Mouse (Mus musculus): ENCODE data around the gene A730046J19Rik.

Gene A730046J19Rik

GRCm38 (mm10) chrX:144153523-144153922, at the start of gene A730046J19Rik:
TSS of gene A730046J19Rik (plus strand) at chrX:144153695.
- DNase-seq (ENCODE audit: low spot score in 2 of 2), result no peak

- no peak for DNase-seq (ENCODE audit: low spot score in 2 of 2)
Measured at GRCm38 (mm10) chrX:144104619-144105416, 48.7 kb upstream of the A730046J19Rik start.

- DNase-seq (ENCODE audit: low spot score in 2 of 2), result no peak
Measured at GRCm38 (mm10) chrX:144136281-144136680, 17.2 kb upstream of the A730046J19Rik start.

- DNase-seq (ENCODE audit: low spot score in 2 of 2), result no peak
Measured at GRCm38 (mm10) chrX:144149987-144150386, 3.5 kb upstream of the A730046J19Rik start.

GRCm38 (mm10) chrX:144154111-144154510, 616 bp downstream of the A730046J19Rik start:
- no peak for DNase-seq (ENCODE audit: low spot score in 2 of 2)

DNA sequence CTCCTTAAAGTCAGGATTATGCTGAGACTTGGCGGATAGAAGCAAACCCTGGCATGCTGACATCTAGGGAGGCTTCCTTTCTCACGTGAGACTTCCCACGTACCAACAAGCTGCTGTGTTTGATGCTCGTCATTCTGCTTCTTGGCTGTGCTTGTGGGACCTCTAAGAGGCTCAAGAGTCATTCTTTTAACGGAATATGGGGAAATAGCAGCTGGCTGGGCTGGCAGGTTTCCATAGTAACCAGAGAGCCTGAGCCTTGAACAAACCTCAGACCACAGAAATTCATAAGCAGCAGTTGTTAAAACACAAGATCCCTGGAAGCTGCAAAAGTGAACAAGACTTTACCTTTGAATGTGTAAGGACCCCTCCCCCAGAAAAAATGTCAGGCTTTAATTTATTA, 9.4 kb downstream of the A730046J19Rik start:
- DNase-seq (ENCODE audit: low spot score in 2 of 2), result no peak
